Mouse (Mus musculus): ENCODE data around the gene Eprs.

DNA sequence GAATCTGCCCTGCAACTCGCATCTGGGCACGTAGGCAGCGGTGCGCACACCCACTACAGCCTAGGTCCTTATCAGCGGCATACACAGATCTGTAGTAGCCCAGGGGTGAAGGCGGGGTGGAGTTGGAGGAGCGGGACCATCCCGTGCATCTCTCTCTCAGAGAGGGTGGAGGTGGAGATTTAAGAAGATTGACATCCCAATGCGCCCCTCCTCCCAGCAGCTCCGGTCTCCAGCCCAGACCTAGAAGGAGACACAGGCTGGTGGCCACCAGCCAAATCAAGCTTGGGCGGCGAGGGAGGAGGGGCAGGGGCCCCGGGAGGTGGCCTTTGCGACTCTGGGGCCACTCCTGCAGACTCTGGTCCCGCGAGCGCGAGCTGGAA is 91.7 kb downstream of the Eprs start, which contains the start of gene Slc30a10:
- TF ChIP-seq CTCF (IDR thresholded peaks at IDR 0.05; ENCODE audit: extremely low read depth, insufficient read depth, low read length): no peak
- TF ChIP-seq POLR2A (IDR thresholded peaks at IDR 0.05; ENCODE audit: extremely low read depth, insufficient read depth, low read length): no peak

Data from cortical plate, adult 2 months (tissue).